Mouse (Mus musculus) ES-Bruce4 (cell line): ENCODE measurements around the gene Tmsb15b2. TPM values are rescaled to one million over a fixed set of nuclear protein-coding genes. Genes with fewer than 3 reads are reported as not detected.
A peak's percentile ranks its signal among the peaks of the same experiment; 100 is the strongest.
"Not testable (repeated sequence)": the region's sequence is repeated elsewhere in the genome, so short reads cannot be mapped to it uniquely, and the experiment has no call there.

Source experiments
- H3K27ac ChIP-seq: 2 replicates; pipeline ENCODE4 v1.5.1; 2012; ENCODE audit warnings: low read length, inconsistent platforms; ENCODE audit not compliant: insufficient read depth
- H3K27me3 ChIP-seq: 2 replicates; pipeline ENCODE4 v1.6.1; 2012; ENCODE audit warnings: mild to moderate bottlenecking, low read length, inconsistent platforms; ENCODE audit not compliant: control insufficient read depth, poor library complexity, insufficient read depth, severe bottlenecking
- H3K36me3 ChIP-seq: 2 replicates; pipeline ENCODE4 v1.6.1; 2012; ENCODE audit warnings: inconsistent platforms, mild to moderate bottlenecking, low read length, moderate library complexity; ENCODE audit not compliant: control insufficient read depth, poor library complexity, insufficient read depth, severe bottlenecking
- H3K4me1 ChIP-seq: one replicate; pipeline ENCODE4 v1.8.1; 2011; ENCODE audit warnings: low read length; ENCODE audit not compliant: control insufficient read depth, insufficient read depth
- H3K4me3 ChIP-seq: 2 replicates; pipeline ENCODE4 v1.5.1; 2011; ENCODE audit warnings: low read depth, mild to moderate bottlenecking, low read length
- H3K9ac ChIP-seq: 2 replicates; pipeline ENCODE4 v1.6.1; 2012; ENCODE audit warnings: low read depth, mild to moderate bottlenecking, inconsistent platforms; ENCODE audit not compliant: poor library complexity, severe bottlenecking
- H3K9me3 ChIP-seq: replicated peaks from 2 replicates; pipeline ENCODE4 v1.6.1; 2012; ENCODE audit warnings: mild to moderate bottlenecking, low read length, inconsistent platforms; ENCODE audit not compliant: control insufficient read depth, poor library complexity, insufficient read depth, severe bottlenecking
- CTCF ChIP-seq: IDR thresholded peaks from one replicate; pipeline ENCODE4 v1.8.1; 2011; ENCODE audit warnings: low read depth, low read length
- EP300 ChIP-seq: IDR thresholded peaks from 2 replicates; pipeline ENCODE4 v1.6.1; 2011; ENCODE audit warnings: low read depth, low read length; ENCODE audit not compliant: insufficient read depth
- POLR2A ChIP-seq: IDR thresholded peaks from one replicate; pipeline ENCODE4 v1.8.1; 2011; ENCODE audit warnings: low read length; ENCODE audit not compliant: insufficient read depth
- polyA plus RNA-seq: library from polyadenylated mRNA; stranded (reverse); fragments of >200 nt; gene quantifications from 2 replicates; pipeline ENCODE4 v1.2.4, GENCODE M21; 2011; ENCODE audit warnings: low read depth; ENCODE audit not compliant: missing spikeins, insufficient read depth, insufficient read length

Gene Tmsb15b2
- 24.3 and 34.1 TPM in 2 replicates for polyA plus RNA-seq

GRCm38 (mm10) chrX:136975397-136975796, at the start of gene Tmsb15b2:
Gene Tmsb15b2 (minus strand): TSS chrX:136975497.
- Histone ChIP-seq H3K9ac (peak within 1 kb of the TSS; percentile 12; the same call in 1 of the 2 replicates), H3K4me3 (peak within 1 kb of the TSS; percentile 96)
- H3K9me3 ChIP-seq, H3K27me3 ChIP-seq, H3K27ac ChIP-seq, H3K36me3 ChIP-seq, H3K4me1 ChIP-seq: not testable (repeated sequence)

GRCm38 (mm10) chrX:137019310-137019709, 44.0 kb upstream of the Tmsb15b2 start:
- Histone ChIP-seq H3K9me3 (no peaks in the 10 kb centered on the region), H3K4me1 (no peaks in the 10 kb centered on the region), H3K36me3 (no peaks in the 10 kb centered on the region), H3K27me3 (no peaks in the 10 kb centered on the region), H3K4me3 (no peak overlapping the region), H3K9ac (no peak overlapping the region), H3K27ac (no peak overlapping the region)
- TF ChIP-seq CTCF (no peak), EP300 (no peak), POLR2A (no peak)

- Histone ChIP-seq H3K27ac (no peak overlapping the region), H3K9ac (no peak overlapping the region)
- no peak for TF ChIP-seq POLR2A
- no peak for TF ChIP-seq EP300
- TF ChIP-seq CTCF = no peak
These were observed 42.4 kb upstream of the Tmsb15b2 start for GRCm38 (mm10) chrX:137017668-137018067.

GRCm38 (mm10) chrX:137015099-137015709, 39.9 kb upstream of the Tmsb15b2 start:
- H3K36me3 ChIP-seq = no peaks in the 10 kb centered on the region

More at GRCm38 (mm10) chrX:137017668-137018067, 42.4 kb upstream of the Tmsb15b2 start:
- Histone ChIP-seq H3K4me3 (no peak overlapping the region), H3K27me3 (no peaks in the 10 kb centered on the region), H3K36me3 (no peaks in the 10 kb centered on the region), H3K9me3 (no peaks in the 10 kb centered on the region), H3K4me1 (no peaks in the 10 kb centered on the region)

GRCm38 (mm10) chrX:136996256-136996655, 21.0 kb upstream of the Tmsb15b2 start:
- TF ChIP-seq EP300 (no peak), POLR2A (no peak), CTCF (no peak)
- no peaks in the 10 kb centered on the region; the same call in 1 of the 2 replicates for H3K27me3 ChIP-seq
- H3K4me3 ChIP-seq = no peak overlapping the region
- no peaks in the 10 kb centered on the region for H3K36me3 ChIP-seq
- H3K27ac ChIP-seq = no peak overlapping the region
- H3K9me3 ChIP-seq = no peaks in the 10 kb centered on the region
- H3K4me1 ChIP-seq = no peaks in the 10 kb centered on the region
- H3K9ac ChIP-seq = no peak overlapping the region

More at GRCm38 (mm10) chrX:137015099-137015709, 39.9 kb upstream of the Tmsb15b2 start:
- Histone ChIP-seq H3K27me3 (no peaks in the 10 kb centered on the region), H3K9me3 (no peaks in the 10 kb centered on the region), H3K4me3 (no peak overlapping the region), H3K27ac (no peak overlapping the region), H3K4me1 (no peaks in the 10 kb centered on the region), H3K9ac (no peak overlapping the region)
- TF ChIP-seq CTCF (no peak), EP300 (no peak), POLR2A (no peak)

- no peaks in the 10 kb centered on the region for H3K4me1 ChIP-seq
- no peaks in the 10 kb centered on the region for H3K9me3 ChIP-seq
- peak overlapping the region; percentile 49; the same call in 1 of the 2 replicates for H3K4me3 ChIP-seq
- H3K27me3 ChIP-seq = no peaks in the 10 kb centered on the region; the same call in 1 of the 2 replicates
- no peak for TF ChIP-seq CTCF
- TF ChIP-seq EP300 = no peak
- TF ChIP-seq POLR2A = no peak
- no peaks in the 10 kb centered on the region for H3K36me3 ChIP-seq
- peak overlapping the region; percentile 22; the same call in 1 of the 2 replicates for H3K9ac ChIP-seq
- no peak overlapping the region for H3K27ac ChIP-seq
These were observed 18.3 kb upstream of the Tmsb15b2 start for GRCm38 (mm10) chrX:136993641-136994040.
